9 mouse cellular contexts compared by ENCODE assay signal in the genomic region with DNA sequence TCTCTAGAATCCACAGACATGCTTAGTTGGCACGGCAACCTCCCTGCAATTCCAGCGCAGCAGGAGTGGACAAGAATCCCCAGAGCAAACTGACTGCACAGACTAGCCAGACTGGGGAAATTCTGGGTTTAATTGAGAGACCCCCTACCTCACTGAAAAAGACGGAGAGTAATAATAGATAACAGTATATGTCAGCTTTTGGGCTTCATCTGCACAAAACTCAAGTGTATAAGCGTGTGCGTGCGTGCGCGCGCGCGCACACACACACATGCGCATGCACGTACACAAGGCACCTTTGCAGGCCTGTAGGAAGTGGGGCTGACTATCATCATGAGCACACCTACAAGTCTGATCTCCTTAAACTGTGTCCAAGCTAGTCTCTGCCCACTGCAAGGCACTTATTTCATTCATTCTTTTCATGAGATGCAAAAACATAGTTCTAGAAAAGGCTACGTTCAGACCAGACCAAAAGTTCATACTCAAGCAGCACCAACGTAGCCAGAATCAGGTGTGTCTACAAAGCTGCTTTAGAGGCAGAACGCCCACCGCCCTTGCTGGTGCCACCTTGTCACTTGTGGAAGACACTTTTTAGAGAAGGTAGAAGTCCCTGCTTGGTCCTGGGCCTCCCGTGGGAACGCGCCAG.
DNase-seq lines count a peak whose midpoint lies in the region; ATAC-seq and TF ChIP-seq lines count a peak whose summit lies in the region.
"Had no signal": no experiment of that assay in that cellular context is flagged by ENCODE, and none has a peak within 500 bp of the region (broad histone marks: within the 10 kb centered on the region; RNA-seq: fewer than 3 reads in every experiment).

No protein-coding gene starts in this region.

- peaks cover 14% of the 10 kb centered on the region; the same call in 1 of the 2 replicates for H3K27me3 ChIP-seq in lung, postnatal 0 days (replicated peaks; ENCODE audit: insufficient read depth, low read length)
- peaks cover 18% of the 10 kb centered on the region for H3K27me3 ChIP-seq in limb, embryonic 11.5 days (ENCODE audit: control insufficient read depth, insufficient read depth, low read length)

- TF ChIP-seq EP300 in lung, postnatal 0 days (IDR thresholded peaks at IDR 0.05): no peak

- 9% methylated on average over 20 of the region's 20 CpGs for WGBS in lung, postnatal 0 days
- WGBS in limb, embryonic 11.5 days: 16% methylated on average over 20 of the region's 20 CpGs

- H3K9ac ChIP-seq in lung, postnatal 0 days (replicated peaks; ENCODE audit: low read depth): no peak overlapping the region
- H3K9ac ChIP-seq in limb, embryonic 11.5 days (ENCODE audit: low read length): peak overlapping the region; percentile 40; the same call in 1 of the 2 replicates

- H3K9me3 ChIP-seq in lung, postnatal 0 days (ENCODE audit: low read length): no peaks in the 10 kb centered on the region
- H3K9me3 ChIP-seq in limb, embryonic 11.5 days (ENCODE audit: control insufficient read depth, low read length): 0 out of 2 replicates have a peak, but pooled peaks cover 3% of the 10 kb centered on the region

- no peak for TF ChIP-seq POLR2A in embryonic fibroblast, embryonic 13.5 days (IDR thresholded peaks at IDR 0.05; ENCODE audit: low read depth, low read length)

- DNase-seq in lung, postnatal 0 days (ENCODE audit: low spot score): no peak
- no peak for DNase-seq in lung, postnatal 25 days (ENCODE audit: low spot score)
- DNase-seq in limb, embryonic 11.5 days (ENCODE audit: low spot score): peak; percentile 43
- peak; percentile 37 for DNase-seq in retina, postnatal 1 day
- DNase-seq in urinary bladder, postnatal 10 days (ENCODE audit: low spot score): no peak
- DNase-seq in left cerebral cortex, adult 18-20 months (ENCODE audit: low spot score in 2 of 2): no peak
- DNase-seq in cerebellum, adult 18-20 months: no peak
- DNase-seq: adrenal gland, adult 8-10 months had no signal

- ATAC-seq in lung, postnatal 0 days: no peak
- peak; percentile 42; the same call in 1 of the 2 replicates for ATAC-seq in limb, embryonic 11.5 days (ENCODE audit: insufficient number of reproducible peaks, low FRiP score, low TSS enrichment, low read depth)

- peak overlapping the region; percentile 33 for H3K4me3 ChIP-seq in lung, postnatal 0 days (ENCODE audit: low read depth, low read length)
- peak overlapping the region; percentile 38 for H3K4me3 ChIP-seq in embryonic fibroblast, embryonic 13.5 days (ENCODE audit: insufficient read depth, low read length)
- peak overlapping the region; percentile 51 for H3K4me3 ChIP-seq in limb, embryonic 11.5 days (ENCODE audit: low read depth, low read length)

- H3K27ac ChIP-seq in lung, postnatal 0 days (ENCODE audit: low read length): no peak overlapping the region
- no peak overlapping the region for H3K27ac ChIP-seq in embryonic fibroblast, embryonic 13.5 days (ENCODE audit: insufficient read depth, low read length)
- H3K27ac ChIP-seq in limb, embryonic 11.5 days (replicated peaks; ENCODE audit: low read depth, low read length): no peak overlapping the region

- no peak for TF ChIP-seq CTCF in lung, postnatal 0 days (IDR thresholded peaks at IDR 0.05)
- TF ChIP-seq CTCF in embryonic fibroblast, embryonic 13.5 days (IDR thresholded peaks at IDR 0.05; ENCODE audit: borderline replicate concordance, insufficient read depth, low read length): no peak

- H3K4me2 ChIP-seq in lung, postnatal 0 days (replicated peaks; ENCODE audit: low read depth, low read length): peak overlapping the region; percentile 67
- peak overlapping the region; percentile 97 for H3K4me2 ChIP-seq in limb, embryonic 11.5 days (ENCODE audit: low read depth, severe bottlenecking)

- no peaks in the 10 kb centered on the region for H3K36me3 ChIP-seq in lung, postnatal 0 days (ENCODE audit: insufficient read depth, low read length)
- H3K36me3 ChIP-seq in limb, embryonic 11.5 days (ENCODE audit: control insufficient read depth, insufficient read depth, low read length): no peaks in the 10 kb centered on the region

- H3K4me1 ChIP-seq in lung, postnatal 0 days (ENCODE audit: insufficient read depth, low read depth, low read length): no peaks in the 10 kb centered on the region
- no peaks in the 10 kb centered on the region for H3K4me1 ChIP-seq in embryonic fibroblast, embryonic 13.5 days (ENCODE audit: control insufficient read depth, insufficient read depth, low read length)
- peaks cover 4% of the 10 kb centered on the region; the same call in 1 of the 2 replicates for H3K4me1 ChIP-seq in limb, embryonic 11.5 days (ENCODE audit: control insufficient read depth, insufficient read depth, low read length)

Comparison
In these comparisons a context has a peak if more than half of its experiments do, and no peak if none do; other contexts are left out.
1. DNase-seq: peak in limb, embryonic 11.5 days (single experiment) and retina, postnatal 1 day (single experiment); none in lung, postnatal 0 days (single experiment), lung, postnatal 25 days (single experiment), urinary bladder, postnatal 10 days (single experiment), left cerebral cortex, adult 18-20 months (0 of 2) and cerebellum, adult 18-20 months (0 of 2).
2. Peak in every context shown above with its lines, with median percentiles within 50 percentile points of each other: H3K4me3 ChIP-seq.